Mouse (Mus musculus) layer of hippocampus, adult 9-10 months (tissue): Measurements from ENCODE around the gene Nlrp1b.

Experiments used
- DNase-seq: peaks from one replicate; pipeline ENCODE4 v3.0.0; 2022; ENCODE audit warnings: low spot score

The Nlrp1b gene

DNA sequence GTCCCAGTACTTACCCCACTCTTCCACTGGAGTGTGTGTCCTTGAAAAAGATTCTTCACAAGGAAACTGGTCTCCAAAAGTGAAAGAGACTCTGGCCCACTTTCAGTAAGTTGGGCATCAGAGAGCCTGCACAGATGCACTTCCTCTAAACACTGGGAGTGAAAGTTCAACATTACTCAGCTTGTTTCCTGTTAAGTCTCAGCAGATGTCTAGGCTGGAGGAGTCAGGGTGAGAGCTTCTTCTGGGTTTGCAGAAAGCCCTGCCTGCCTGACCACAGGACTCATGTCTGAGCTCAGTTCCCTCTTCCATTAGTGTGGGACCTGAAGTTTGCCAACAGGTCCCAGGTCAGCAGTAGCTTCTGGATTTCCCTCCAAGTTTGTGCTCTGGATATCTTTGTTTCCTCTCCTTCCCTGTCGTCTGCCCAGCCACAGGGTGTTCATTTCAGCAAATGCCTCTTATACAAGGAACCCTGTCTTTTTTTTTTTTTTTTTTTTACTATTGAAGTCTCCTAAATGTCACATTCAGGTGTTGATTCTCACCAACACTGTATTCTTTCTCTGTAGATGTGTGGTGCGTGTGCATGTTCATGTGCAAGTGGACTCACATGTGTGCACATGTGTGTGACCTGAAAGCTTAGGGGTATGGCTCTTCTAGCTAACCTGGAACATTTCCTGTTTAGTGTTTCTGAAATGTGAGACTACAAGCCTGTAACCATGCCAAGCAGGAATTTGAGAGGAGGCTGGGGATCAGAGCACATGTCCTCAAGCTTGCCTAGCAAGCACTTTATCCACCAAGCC lies at the start of gene Nlrp1b:
Gene Nlrp1b, minus strand, starts transcription at position 50 of the 797 bp plus-strand sequence.
- peak; percentile 16 for DNase-seq

DNA sequence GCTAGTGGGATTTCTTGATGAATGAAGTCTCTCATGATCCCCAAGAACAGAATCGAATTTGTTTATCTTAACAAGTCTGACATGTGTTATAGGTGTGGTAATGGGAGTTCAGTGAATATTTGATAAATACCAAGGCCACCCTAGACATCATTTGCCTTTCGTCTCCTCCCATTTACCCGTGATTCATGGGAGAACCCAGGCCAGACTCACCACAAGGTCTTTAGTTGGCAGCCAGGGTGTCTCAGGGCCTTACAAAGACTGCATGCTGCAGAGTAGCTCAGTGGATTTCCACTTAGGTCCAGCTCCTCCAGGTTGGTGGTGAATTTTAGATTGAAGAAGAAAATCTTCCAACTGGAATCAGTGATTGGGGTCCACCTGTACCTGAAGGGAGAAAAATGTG lies 30.5 kb upstream of the Nlrp1b start:
- no peak for DNase-seq

DNA sequence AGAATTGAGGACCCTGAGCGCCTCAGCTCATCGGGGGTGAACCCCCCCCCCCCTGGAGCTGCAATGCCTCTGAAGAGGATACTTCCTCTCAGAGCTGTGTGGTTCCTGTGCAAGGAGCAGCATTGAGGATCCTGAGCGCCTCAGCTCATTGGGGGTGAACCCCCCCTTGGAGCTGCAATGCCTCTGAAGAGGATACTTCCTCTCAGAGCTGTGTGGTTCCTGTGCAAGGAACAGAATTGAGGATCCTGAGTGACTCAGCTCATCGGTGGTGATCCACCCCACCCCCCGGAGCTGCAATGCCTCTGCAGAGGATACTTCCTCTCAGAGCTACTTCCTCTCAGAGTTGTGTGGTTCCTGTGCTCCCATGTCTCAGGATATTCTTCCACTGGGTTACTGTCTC lies 20.8 kb upstream of the Nlrp1b start:
- DNase-seq = no peak

DNA sequence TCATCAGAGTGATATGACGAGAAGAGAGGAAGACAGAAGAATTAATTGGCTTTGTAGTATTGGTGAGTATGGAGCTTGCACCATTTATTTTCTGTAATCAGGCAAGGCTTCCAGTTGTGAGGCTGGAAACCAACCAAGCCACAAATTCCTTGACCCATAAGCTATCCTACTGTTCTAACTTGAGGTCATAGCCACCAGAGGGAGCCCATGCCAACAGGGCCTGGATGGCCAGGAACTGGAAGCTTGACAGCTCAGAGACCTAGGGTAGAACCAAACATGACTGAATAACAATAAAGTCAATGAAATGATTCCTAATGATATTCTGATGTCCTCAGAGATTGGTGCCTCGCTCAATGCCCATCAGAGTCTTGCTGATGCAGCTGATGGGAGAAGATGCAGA lies 5.9 kb downstream of the Nlrp1b start:
- no peak for DNase-seq

DNA sequence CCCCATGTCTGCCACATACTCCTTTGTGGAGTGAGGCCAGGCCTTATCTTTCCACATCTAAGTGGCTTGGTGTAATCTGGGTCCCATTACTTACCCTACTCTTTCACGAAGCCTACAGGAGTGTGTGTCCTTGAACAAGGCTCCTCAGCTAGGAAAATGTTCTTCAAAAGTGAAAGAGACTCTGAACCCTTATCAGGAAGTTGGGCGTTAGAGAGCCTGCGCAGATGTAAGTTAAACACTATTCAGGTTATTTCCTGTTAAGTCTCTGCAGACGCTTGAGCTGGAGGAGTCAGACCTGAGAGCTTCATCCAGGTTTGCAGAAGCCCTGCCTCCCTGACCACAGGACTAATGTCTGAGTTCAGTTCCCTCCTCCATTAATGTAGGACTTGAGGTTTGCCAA lies 27.8 kb downstream of the Nlrp1b start:
- no peak for DNase-seq

DNA sequence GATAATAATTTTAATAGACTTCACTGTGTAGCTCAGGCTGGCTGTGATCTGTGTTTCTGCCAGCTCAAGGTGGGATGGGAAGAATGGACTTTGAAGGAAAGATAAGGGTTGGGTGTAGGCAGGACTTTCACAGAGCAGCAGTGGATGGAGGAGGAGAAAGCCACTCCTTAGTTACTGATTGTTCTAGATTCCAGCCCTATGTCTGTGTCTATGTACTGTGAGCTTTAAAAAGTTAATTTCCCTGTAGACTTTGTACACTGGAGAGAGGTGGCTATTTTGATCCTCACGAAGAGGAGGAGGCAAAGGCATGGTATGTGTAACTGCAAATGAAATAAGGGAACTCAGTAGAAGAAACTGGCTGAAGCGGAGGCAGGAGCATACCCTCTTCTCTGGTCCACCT lies 31.2 kb downstream of the Nlrp1b start:
- no peak for DNase-seq

DNA sequence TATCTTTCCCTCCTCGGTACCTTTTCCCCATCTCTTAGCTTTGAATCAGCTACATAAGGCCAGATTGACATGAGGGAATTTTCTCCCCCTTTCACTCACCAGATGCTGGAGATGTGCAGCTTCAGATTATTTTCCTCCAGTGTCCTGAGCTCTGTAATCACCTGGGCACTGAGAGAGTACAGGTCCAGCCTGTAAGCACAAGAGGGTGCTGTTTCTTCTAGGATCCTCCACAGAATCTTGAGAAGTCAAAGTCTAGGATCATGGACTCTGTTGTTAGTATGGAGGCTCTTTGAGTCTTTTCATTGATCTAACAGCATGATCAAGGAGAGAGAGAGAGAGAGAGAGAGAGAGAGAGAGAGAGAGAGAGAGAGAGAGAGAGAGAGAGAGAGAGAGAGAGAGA lies 60.9 kb downstream of the Nlrp1b start:
- DNase-seq = no peak

DNA sequence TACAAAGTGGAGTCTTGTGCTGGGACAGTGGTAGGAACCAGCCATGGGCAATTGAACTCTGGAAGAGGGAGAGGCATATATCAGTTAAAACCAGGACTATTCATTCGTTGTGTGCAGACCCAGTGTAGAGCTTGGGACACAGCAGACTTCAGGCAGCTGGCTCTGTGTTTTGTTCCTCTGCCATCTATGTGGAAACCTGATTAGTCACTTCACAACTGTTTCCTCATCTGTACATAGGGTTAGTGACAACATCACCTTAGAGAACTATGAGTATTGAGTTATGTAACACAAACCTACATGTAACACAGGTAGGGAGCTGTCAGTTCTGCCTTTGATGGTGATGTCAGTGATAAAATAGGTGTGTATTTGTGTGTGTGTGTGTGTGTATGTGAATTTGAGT lies 66.4 kb downstream of the Nlrp1b start:
- no peak for DNase-seq

DNA sequence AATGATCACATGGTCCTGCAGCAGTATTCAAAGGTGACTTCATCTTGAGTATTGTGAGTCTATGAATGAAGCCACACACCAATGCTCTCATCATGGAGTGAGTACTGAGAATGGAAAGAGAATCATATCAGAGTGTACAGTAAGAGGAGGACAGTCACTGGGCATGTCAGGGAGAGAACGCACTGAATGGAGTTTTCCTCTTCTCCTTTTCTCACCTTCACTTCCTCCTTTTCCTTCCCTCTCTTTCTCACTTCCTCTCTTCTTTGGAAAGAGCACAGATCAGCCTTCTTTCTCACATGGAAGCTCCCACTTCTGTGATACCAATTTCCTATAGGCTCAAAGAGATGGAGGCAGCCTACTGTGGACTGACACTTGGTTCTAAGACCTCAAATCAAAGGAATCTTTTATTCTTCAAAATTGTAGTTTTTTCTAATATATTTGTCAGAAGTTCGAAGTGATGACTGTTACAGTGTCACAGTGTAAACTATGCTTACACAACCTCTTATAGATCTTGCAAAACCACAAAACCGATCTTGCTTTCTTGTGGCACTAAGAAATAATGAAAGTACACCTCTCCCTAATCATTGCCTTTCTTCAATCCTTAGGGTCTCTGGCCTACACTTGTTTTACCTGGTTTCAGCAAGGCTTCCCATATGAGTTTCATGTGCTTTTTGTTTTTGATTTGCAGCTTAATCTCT lies 70.9 kb downstream of the Nlrp1b start:
- no peak for DNase-seq

DNA sequence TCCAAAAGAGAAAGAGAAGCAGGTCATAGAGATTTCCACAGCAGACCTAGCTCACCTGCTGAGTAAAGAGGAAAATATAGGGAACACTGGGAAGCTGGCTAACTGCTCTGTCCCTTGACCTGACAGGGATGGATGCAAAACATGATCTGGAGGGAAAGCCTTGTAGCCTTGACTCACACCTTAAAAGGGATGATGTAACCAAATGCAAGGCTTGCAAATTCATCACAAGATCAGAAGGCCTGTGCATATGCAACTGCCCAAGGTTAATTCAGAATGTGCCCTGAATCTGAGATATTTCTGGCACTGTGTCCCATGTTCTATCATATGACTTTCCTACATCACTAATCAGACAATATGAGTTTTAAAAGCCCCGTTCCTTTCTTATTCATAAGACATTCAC lies 75.3 kb downstream of the Nlrp1b start:
- no peak for DNase-seq

DNA sequence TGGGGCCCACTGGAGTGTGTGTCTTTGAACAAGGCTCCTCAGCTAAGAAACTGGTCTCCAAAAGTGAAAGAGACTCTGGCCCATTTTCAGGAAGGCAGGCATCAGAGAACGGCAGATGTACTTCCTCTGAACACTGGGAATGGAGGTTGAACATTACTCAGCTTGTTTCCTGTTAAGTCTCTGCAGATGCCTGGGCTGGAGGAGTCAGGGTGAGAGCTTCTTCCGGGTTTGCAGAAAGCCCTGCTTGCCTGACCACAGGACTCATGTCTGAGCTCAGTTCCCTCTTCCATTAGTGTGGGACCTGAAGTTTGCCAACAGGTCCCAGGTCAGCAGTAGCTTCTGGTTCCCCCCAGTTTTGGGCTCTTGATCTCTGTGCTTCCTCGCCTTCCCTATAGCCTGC lies 85.9 kb downstream of the Nlrp1b start, which contains the start of gene Nlrp1a:
Gene Nlrp1a, minus strand, starts transcription at position 44 of the 400 bp plus-strand sequence.
- DNase-seq = no peak

DNA sequence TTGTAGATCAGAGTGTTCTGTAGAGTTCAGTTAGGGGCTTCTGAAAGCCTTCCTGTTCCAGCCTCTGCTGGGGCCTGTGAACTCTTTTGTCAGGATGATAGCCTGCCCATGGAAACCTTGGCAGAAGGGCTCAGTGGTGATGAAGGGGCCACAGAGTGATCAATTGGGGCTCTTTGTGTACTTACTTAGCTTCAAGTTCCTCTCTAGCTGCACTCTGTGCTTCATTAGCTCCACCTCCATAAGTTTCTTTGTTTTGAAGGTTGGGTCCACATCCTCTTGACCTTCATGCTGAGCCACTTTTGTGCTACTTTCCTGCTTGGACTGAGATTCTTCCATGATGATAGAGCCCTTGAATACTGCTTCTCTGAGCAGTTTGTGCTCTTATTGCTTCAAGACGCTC lies 88.5 kb downstream of the Nlrp1b start:
- no peak for DNase-seq

DNA sequence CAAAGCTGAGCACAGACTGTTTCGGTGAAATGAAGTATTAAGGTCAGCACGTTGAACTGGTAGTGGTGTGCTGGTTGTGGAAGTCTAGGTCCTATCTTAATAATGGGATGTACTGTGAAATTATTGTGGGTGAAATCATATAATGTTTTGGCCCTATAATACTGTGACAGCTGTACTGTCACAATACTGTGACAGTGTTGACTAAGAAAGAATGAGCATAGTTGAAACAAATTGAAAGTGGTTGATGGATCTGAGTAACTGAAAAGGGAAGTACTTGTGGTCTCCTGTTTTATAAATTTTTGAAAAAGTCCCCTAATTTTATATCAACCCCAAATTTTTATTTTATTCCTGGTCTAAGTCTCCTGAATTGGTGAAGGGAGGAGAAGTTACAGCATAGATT lies 123.4 kb downstream of the Nlrp1b start:
- DNase-seq = no peak

DNA sequence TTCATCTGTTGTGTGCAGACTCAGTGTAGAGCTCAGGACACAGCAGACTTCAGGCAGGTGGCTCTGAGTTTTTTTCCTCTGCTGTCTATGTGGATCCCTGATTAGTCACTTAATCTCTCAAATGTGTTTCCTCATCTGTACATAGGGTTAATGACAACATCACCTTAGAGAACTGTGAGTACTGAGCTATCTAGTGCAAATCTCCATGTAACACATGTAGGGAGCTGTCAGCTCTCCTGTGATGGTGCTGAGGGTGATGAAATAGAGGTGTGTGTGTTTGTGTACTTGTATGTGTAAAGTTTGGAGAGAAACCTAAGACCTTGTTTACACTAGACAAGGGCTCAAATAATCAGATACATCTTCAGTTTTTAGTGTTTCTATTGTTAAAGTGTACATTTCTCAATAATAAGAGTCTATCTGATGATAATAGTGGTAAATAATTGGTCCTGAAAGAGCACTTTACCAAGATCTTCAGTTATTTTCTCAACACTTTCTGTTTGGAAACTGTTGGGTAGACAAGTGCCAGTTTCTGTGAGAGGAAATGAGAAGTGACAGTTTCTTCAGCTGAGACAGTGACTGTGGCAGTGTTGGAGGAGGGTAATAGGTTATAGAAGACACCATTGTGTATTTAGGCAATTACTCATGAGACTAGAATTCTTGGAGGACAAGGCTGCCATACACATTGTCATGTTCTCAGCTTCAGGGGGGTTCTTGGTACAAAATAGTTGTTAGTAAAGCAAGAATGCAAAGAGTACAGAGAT lies 124.1 kb downstream of the Nlrp1b start:
- DNase-seq = no peak

DNA sequence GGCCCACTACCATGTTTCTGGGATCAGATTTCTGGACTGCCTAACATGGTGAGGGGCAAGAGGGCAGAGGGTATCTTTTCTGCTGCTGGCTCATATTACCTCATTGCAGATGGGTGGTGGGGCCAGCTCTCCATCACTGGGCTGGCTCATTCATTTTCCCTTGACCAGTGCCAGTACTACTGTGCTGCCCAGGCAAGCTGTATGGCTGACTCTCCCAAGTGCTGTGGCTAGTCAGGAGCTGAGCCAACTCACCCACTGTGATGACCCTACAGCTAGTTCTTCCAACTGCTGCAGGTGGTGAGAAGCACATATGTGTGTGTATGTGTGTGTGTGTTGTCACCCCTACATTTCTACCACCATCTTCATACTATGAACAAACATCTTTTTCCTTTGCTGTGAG lies 126.6 kb downstream of the Nlrp1b start:
- no peak for DNase-seq
